Mouse (Mus musculus) adrenal gland, adult (tissue): ENCODE results near the gene Gnb1l.

Experiments used
- DNase-seq, 2 experiments: peaks; one replicate each; pipeline ENCODE4 v3.0.0; 2022 to 2023; ENCODE audit warnings: low spot score in 1 of 2; ENCODE audit not compliant: inconsistent age in 2 of 2

The Gnb1l gene

DNA sequence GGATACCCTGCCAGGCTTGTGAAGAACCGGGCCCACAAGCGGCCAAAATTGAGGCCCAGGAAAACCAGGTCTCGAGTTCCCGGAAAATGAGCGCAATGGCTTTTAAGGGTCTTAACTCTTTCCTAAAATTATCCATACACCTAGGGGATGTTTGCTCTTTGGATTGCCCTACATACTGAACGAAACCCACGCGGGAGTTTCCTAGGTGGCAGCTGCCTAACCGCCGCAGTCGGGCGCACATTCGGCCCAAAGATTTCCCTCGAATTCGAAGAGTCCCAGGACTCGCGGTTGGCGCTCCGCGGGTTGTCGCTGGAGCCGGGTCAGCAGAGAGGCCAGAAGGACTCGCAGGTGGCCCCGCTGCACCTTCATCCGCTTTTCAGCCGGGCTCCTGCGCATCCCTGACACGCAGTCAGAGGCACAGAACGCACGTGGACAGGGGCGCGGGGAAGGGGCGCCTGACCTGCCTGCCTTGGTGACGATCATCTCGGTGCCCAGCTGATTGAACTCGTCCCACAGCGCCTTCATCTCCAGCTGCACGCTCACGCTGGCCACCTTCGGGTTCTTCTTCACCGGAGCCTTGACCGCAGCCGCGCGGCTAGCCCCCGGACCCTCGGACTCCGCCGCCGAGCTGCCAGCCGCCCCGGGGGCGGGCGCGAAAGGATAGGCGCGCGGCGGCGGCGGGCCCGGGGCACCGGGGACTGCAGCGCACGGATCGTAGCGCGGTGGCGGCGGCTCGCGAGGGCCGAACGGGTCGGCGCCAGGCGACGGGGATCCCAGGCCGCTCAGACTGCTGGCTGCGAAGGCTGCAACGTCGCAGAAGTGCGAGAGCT, 87.8 kb downstream of the Gnb1l start:
- DNase-seq: no peak

DNA sequence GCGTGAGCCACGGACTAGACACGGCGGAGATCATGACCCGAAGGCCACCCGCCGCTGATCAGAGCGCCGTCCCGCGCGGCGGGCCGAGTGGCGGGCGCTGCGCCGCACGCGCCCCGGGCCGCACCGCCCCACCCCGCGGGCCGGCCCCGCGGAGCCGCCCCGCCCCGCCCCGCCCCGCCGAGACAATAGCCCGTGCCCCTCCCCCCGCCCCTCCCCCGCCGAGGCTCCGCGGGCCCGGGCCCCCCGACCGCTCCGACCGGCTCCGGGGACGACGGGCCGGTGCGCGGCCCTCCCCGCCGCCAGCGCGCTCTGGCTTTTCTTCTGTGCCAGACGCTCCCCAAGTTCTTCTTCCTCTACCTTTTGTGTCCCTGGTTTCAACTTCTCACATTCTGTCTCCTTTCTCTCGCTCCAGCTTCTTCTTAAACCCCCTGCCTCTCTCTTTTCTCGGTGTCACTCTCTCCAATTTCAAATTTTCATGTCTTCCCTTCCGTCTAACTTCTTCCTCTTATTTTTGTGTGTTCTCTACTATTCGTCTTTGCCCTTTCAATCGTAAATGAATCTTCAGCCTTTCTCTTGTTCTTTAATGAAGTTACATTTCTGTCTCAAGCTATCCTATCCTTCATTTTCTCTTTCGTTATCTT, 88.5 kb downstream of the Gnb1l start:
- peak in 1 of 2 experiments; percentile 29 for DNase-seq

DNA sequence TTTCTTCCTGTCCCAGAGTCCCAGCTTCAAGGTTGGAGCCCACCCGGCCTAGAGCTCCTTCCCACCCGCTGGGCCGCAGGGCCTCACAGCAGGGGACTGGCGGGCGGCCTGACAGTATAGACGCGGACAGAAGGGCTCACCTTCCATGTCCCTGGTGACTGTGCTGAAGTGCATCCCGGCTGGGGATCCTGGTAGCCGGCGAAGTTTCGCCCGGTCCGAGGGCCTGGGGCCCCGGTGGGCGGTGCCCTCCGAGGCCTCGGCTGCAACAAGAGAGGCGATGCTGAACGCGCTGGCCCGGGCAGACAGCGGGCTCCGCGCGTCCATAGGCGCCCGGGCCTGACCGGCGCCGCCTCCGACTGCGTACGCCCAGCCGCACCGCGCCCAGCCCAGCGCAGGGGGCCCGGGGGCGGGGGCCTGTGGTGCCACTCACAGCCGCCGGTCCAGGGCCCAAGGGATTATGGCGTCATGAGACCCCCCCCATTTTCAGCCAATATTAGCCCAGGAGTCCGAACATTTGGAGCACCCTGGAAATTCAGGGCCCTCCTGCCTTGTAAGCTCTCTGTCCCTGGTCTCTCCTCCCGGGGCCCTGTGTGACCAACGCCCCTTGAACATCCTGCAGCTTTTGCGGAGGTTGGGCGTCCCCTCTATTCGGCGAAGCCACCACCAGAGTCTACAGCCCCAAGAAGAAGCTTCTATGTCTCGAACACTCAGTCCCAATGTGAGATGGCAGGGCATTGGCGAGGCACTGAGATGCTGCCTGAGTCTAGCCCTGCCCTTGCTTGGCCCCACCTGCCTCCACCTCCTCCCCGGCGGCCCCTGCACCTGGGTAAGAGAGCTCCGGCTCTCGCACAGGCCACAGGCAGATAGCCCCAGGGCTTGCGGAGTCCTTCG, 89.6 kb downstream of the Gnb1l start:
- DNase-seq: no peak

DNA sequence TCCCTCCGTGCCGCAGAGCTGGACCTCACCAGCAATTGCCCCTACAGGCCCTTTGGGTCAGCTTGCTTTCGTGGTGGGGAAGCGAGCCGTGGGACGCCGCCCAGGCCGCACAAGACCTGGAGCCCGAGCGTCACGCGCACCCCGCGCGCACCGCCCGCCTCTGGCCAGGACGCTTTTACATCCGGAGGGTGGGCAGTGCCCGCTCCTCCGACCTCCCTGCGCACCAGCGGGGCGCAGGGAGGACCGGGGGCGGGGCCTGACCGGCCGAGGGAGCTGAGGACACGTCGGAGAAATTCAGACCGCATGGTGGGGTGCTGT, 90.2 kb downstream of the Gnb1l start:
- DNase-seq: no peak

DNA sequence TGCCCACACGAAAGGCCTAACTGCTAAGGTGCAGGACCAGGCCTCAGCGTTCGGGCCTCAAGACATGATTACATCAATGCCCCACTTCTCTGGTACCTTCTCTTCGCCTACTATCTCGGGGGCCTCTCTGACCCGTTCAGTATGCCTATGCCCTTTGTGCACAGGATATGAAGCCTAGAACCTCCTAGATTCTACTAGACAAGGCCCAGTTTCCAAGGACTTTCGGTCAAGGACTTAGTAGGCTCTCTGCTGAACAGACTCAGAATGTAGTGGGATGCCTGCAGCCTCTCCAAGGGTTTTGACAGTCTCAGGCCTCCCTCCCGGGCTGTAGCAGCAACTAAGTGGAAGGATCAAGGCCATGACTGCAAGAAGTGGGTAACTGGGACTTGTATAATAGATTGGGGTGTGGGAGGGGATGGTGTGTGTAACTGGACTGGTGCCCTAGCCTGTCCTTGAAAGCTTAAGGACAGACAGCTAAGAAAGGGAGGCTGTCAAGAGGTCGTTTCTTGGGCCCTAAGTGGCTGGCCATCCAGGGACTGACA, 90.6 kb downstream of the Gnb1l start:
- peak in 1 of 2 experiments; percentile 33 for DNase-seq

DNA sequence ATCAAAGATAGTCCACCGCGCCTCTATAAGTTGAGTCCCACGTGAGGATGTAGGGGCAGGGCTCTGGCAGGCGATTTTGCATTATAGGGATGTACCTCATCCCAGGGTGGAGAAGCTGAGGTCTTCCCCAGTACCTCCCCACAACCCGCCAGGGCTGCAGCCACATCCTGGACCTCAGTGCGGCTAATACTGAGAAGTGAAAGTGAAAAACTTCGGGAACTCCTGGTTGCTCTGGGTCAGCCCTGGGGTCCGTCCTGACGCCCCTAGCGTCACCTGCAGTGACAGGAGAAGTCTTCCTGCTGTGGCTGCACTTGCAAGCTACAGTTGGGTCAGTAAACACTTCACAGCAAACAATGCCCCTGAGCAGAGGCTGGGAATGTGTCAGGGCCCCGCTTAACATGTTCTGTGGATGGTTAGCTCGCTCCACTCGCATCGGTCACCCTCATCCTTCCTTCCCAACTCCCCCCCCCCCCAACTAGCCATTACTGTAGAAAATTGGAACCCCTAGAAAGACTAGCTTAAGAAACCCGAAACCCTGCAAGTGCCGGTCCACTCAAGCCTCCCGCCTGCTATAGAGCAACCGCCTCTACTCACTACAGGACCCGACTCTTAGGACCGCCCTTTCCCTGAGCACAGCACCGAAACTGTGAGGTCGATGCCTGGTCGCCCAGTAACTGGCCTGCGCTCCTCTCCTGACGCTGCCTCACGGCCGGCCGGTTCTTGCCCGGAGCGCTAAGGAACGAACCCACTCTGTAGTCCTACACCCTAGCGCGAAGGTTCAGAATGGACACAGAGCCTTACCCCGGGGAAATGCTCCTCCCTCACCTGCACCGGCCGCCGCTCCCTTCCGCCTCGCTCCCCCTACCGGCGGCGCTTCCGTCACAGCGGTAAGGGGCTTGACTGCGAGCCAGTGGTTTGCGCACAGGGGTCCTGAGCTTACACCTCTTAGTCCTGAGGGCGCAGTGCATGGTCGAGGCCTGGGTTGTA, 91.6 kb downstream of the Gnb1l start, which contains the start of gene Tbx1:
Tbx1 (minus strand) TSS at position 868 of the 987 bp plus-strand sequence.
- DNase-seq: peak in 1 of 2 experiments; percentile 35

DNA sequence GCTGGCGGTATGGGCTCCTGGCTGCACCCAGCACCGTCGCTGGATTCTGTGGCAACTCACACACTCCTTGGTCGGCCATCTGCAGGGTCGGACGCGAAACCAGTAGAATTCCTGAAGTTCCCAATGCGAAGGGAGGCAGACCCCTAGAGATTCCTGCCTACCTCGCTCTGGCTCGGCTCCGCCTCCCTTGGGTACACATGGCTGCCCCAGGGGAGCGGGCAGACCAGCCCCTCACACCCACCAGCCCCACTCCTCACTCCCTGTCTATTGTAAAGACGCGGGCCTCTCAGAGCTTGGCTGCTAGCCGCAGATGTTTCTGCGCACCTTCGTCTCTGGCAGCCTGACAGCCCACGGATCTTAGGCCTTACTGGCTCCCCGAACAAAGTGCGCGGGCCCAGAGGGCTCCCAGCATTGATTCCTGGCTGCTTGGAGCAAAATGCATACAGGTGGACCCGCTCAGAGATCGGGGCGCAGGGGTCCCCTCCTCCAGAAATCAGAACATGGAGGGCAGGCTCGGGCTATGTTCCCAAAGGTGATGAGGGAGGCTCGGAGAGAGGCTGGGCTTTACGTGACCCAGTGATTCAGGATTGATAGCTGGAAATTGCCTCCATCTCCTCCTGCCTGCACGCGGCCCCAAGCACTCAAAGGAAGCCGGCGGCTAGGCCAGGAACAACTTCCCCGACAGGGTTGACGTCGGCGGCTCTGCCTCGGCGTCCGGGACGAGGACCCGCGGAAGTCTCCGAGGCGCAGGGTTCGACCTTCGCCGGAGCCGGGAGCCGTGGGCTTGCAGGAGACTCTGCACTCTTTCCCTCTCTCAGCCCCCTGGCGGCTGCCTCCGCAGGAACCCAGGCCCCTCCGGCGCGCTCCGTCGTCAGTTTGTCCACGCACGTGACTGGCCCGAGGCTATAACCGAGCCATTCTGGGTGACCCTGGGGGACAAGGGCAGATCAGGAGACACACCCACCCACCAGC, 92.8 kb downstream of the Gnb1l start:
- peak in 1 of 2 experiments; percentile 38 for DNase-seq

DNA sequence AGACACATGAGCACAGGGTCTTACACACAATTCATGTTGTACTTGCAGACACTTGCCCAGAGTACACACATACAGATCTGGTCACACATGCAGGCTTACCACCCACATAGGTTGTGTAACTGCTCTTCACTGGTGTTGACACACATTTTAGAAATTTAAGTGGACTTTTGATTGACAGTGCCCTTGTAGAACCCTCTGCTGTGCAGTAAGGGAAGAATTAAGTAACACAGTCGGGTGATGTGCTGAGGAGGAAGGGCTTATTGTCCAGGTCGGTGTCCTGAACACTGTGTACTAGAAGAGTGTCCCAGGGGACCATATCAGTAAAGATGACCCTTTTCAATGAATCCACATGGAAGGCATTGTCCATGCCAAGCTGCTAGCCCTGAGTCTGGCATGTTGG, 95.4 kb downstream of the Gnb1l start:
- DNase-seq: no peak

DNA sequence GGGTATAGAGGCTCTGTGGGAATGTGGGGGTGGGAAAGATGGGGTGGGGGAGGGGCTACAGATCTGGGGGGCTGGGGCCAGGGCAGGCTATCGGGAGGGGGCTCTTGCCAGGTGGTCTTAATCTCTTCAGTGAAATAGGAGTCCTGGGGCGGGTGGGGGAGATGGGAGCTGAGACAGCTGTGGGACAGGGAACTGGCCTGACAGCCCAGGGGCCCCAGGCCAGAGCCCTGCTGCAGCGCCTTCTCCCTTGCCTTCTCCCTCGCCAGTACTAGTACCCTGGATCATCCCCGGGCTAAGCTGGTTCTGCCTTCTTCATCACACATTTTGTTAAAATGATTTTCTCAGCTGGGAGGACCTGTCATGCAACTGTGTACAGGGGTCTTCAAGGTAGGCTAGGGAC, 97.7 kb downstream of the Gnb1l start:
- DNase-seq: no peak

DNA sequence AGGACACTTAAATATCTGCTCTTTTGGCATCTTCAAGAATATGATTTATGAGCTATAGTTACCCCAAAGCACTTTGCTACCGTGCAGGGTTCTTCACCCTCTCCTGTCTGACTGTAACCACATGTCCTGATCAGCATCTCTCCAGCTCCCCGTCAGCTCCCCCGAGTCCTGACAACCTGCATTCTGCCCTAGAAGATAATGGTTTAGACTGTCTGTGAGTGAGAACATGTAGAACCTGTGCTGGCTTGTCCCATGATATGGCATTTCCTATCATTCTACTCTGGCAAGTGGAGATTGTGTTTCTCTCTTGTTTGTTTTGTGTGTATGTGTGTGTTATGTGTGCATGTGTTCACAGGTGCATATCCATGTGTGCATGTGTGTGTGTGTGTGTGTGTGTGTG, 99.5 kb downstream of the Gnb1l start:
- no peak for DNase-seq

DNA sequence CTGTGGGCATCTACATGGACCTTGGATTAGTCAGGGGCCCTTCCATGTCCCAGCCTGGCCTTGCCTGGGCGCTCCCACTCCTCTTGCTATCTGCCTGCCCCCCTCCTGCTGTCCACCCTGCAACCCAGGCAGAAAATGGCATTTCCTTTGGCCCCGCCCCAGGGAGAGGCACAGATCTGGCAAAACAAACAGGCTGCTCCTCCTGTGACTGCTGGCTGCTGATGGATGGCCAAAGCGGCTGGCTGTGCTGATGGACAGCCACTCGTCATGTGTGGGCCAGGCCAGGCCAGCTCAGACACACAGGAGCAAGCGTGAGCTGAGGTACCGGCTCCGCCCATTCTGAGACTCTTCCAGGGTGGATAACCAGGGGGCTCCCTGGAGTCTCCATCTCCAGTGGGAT, 102.9 kb downstream of the Gnb1l start:
- no peak for DNase-seq

DNA sequence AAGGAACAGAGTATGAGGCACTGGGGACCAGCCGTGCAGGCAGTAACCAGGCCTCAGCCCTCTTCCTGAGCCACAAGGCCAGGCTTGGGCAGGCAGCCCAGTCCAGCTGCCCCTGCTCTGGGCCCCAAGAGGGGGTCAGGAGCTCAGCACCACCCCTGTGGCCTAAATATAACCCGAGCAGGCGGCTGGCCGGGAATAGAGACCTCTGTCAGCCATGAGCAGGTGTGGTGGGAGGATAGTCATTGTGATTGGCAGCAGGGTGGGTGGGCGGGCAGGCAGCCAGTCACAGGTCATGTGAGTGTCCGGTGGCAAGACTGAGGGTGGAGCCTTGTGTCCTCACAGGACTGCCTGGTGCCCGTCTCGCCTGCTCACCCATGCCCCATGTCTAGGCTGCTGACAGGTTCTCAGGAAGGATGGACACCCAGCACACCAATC, 105.8 kb downstream of the Gnb1l start:
- peak in 1 of 2 experiments; percentile 55 for DNase-seq

DNA sequence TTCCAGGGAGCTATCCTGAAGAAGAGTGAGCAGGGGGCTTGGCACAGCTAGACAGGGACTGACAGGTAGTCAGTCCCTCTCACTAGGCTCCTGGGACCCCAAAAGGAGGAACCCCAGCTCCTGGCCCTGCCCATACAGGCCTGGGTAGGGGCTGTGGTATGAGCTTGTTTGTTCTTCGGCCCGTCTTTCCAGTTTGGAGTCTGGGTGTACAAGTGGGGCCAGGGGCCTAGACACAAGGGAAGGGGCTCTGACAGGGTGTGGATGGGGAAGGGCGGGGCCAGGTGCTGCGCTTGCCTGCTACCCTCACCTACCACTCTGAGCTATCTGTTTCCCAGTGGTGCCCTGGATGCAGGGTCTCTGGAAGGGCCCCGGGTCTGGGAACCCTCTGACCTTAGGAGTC, 107.2 kb downstream of the Gnb1l start:
- no peak for DNase-seq

DNA sequence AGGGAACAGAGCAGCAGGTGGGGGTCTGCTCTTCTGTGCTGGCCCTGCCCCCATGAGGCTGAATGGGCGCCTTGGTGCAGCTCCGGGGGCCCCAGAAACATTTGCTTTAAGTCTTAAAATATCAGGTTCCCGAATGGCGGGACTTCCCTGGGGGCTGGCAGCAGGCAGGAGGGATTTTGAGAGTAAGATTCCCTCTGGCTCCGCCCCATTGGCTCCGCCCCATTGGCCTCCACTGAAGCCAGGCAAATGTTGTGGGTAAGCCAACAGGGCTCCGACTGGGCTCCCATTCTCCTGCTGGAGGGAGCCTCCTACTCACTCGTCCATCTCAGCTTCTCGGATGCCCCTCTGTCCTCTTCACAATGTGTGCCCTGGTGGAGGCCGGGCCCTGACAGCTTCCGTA, 109.7 kb downstream of the Gnb1l start:
- no peak for DNase-seq

DNA sequence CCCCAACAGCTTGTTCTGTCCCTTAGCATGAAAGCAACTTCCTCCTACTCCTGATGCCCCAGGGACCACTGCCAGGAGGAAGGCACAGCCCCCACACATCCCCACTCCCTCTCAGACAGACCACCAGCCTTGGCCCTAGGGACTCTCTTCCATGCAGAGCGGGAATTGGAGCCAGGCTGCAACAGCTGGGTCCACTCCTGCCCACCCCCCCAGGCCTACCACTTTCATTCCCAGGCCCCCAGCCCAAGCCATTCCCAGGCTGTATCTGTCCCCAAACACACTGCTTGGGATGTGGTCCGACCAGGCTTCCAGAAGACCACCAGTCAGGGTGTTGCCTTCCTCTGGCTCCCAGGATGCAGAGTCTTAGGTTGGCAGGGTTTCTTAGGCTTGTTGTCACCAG, 110.6 kb downstream of the Gnb1l start:
- no peak for DNase-seq

DNA sequence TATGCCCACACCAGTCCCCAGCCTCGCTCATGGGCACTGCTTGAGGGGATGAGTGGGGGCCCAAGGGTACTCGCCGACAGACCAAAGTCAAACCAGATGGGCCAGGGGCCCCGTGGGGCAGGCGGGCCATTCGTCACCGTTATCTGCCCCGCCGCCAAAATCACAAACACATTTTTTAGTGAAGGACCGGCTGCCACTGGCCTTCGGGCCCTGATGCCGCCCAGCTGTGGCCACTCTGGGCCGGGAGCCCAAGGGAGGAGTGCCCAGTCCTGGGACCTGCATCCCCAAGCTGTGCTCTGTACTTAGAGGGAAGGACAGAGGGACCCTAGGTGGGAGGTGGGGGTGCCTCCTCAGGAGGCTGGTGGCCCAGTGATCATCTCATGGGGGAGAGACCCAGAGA, 113.2 kb downstream of the Gnb1l start:
- DNase-seq: no peak

DNA sequence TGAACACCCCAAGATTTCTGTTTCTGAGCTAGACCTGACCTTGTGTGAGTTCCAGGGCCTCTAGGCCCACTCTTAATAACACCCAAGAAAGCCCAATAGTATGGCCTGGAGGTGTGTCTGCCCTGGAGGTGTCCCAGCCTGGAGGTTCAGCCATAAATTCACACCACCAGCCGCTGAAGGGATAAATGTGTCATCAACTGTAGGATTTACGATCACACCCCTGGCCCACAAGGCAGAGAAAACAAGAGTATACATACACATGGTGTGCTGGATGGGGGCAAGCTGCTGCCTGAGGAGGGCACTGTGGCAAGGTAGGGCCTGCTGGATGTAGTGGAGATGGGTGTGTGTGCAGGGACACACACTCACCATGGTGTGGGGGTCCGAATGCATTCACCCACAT, 114.8 kb downstream of the Gnb1l start:
- DNase-seq: no peak
